8 mouse cellular contexts compared by ENCODE assay signal in the genomic region with DNA sequence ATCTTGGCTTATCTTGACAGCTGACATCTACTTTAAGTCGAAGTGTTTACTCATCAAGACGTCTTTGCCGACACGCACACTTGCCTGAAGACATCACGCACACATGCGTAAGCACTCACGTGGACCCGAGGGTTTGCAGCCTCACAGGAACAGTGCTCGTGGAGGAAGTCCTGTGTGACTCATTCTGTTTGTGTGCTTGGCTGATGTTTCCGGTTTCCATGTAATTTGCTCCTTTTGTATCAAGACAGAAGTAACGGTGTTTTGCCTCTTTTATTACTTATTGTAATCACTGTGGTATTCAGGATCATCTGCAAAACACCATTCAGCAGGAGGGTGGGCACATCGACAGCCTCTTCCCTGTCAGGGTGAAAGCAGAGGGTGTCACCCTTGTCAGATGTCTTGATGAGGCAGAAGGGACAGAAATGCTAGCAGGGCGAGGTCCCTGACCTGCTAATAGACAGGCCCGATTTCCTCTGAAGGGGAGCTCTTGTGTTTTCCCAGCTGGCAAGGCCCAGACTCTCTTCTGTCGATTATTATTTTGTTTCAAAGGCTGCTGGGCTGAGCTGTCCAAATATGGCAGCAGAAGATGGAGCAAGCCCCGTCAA.
DNase-seq lines count a peak whose midpoint lies in the region; ATAC-seq and TF ChIP-seq lines count a peak whose summit lies in the region.

No protein-coding gene starts in this region.

- whole genome bisulfite sequencing in forebrain, embryonic 14.5 days: 62% methylated on average over 16 of the region's 16 CpGs
- WGBS in hindbrain, embryonic 12.5 days: 52% methylated on average over 16 of the region's 16 CpGs
- WGBS in limb, embryonic 13.5 days: 66% methylated on average over 16 of the region's 16 CpGs
- 30% methylated on average over 16 of the region's 16 CpGs for WGBS in small intestine, adult 2 months

- peak; percentile 50 for DNase-seq in adrenal gland, adult 8-10 months
- no peak for DNase-seq in adrenal gland, postnatal 4 days (ENCODE audit: low spot score in 2 of 2)
- DNase-seq in 416B (ENCODE audit: low read depth): peak; percentile 92
- peak; percentile 33 for DNase-seq in forebrain, embryonic 14.5 days (ENCODE audit: low spot score)
- DNase-seq in layer of hippocampus, postnatal 36 days: no peak

- H3K27ac ChIP-seq in forebrain, embryonic 14.5 days (ENCODE audit: low read depth, low read length): peak overlapping the region; percentile 50; the same call in 1 of the 2 replicates
- H3K27ac ChIP-seq in hindbrain, embryonic 12.5 days: peak overlapping the region; percentile 55
- H3K27ac ChIP-seq in limb, embryonic 13.5 days: peak overlapping the region; percentile 28; the same call in 1 of the 2 replicates
- H3K27ac ChIP-seq in small intestine, adult 2 months (ENCODE audit: insufficient read depth, low read depth, low read length): peak overlapping the region; percentile 84

- peaks cover 10% of the 10 kb centered on the region for H3K4me1 ChIP-seq in forebrain, embryonic 14.5 days (ENCODE audit: control insufficient read depth, insufficient read depth, low read length)
- H3K4me1 ChIP-seq in hindbrain, embryonic 12.5 days: peaks cover 28% of the 10 kb centered on the region
- peaks cover 29% of the 10 kb centered on the region for H3K4me1 ChIP-seq in limb, embryonic 13.5 days
- peaks cover 7% of the 10 kb centered on the region for H3K4me1 ChIP-seq in small intestine, adult 2 months (ENCODE audit: control insufficient read depth, insufficient read depth, insufficient read length, low read length)

- no peak for TF ChIP-seq POLR2A in small intestine, adult 2 months (IDR thresholded peaks at IDR 0.05; ENCODE audit: low read depth, low read length)

- no peak overlapping the region for H3K4me3 ChIP-seq in forebrain, embryonic 14.5 days (ENCODE audit: low read depth, low read length)
- no peak overlapping the region for H3K4me3 ChIP-seq in hindbrain, embryonic 12.5 days
- no peak overlapping the region for H3K4me3 ChIP-seq in limb, embryonic 13.5 days
- H3K4me3 ChIP-seq in small intestine, adult 2 months (ENCODE audit: low read depth, low read length): no peak overlapping the region

- no peaks in the 10 kb centered on the region for H3K36me3 ChIP-seq in forebrain, embryonic 14.5 days (ENCODE audit: control insufficient read depth, insufficient read depth, low read length)
- no peaks in the 10 kb centered on the region for H3K36me3 ChIP-seq in hindbrain, embryonic 12.5 days
- H3K36me3 ChIP-seq in limb, embryonic 13.5 days: no peaks in the 10 kb centered on the region
- no peaks in the 10 kb centered on the region for H3K36me3 ChIP-seq in small intestine, adult 2 months (ENCODE audit: control insufficient read depth, insufficient read depth, low read length)

- no peak overlapping the region for H3K9ac ChIP-seq in forebrain, embryonic 14.5 days (ENCODE audit: low read length)
- no peak overlapping the region for H3K9ac ChIP-seq in hindbrain, embryonic 12.5 days
- no peak overlapping the region for H3K9ac ChIP-seq in limb, embryonic 13.5 days

- no peaks in the 10 kb centered on the region for H3K9me3 ChIP-seq in forebrain, embryonic 14.5 days (replicated peaks; ENCODE audit: control insufficient read depth, low read length)
- H3K9me3 ChIP-seq in hindbrain, embryonic 12.5 days (replicated peaks): no peaks in the 10 kb centered on the region
- peaks cover 8% of the 10 kb centered on the region; the same call in 1 of the 2 replicates for H3K9me3 ChIP-seq in limb, embryonic 13.5 days

- H3K27me3 ChIP-seq in forebrain, embryonic 14.5 days (replicated peaks; ENCODE audit: control insufficient read depth, insufficient read depth, low read length): no peaks in the 10 kb centered on the region
- no peaks in the 10 kb centered on the region for H3K27me3 ChIP-seq in hindbrain, embryonic 12.5 days
- H3K27me3 ChIP-seq in limb, embryonic 13.5 days: no peaks in the 10 kb centered on the region
- H3K27me3 ChIP-seq in small intestine, adult 2 months (ENCODE audit: control insufficient read depth, insufficient read depth, low read length): no peaks in the 10 kb centered on the region

- no peak overlapping the region for H3K4me2 ChIP-seq in forebrain, embryonic 14.5 days (ENCODE audit: low read length)
- no peak overlapping the region for H3K4me2 ChIP-seq in hindbrain, embryonic 12.5 days (replicated peaks)
- peak overlapping the region; percentile 27 for H3K4me2 ChIP-seq in limb, embryonic 13.5 days (replicated peaks)

- no peak for TF ChIP-seq CTCF in small intestine, adult 2 months (IDR thresholded peaks at IDR 0.05; ENCODE audit: extremely low read depth, insufficient read length, insufficient replicate concordance, low read depth, low read length)

- peak; percentile 35 for ATAC-seq in forebrain, embryonic 14.5 days
- ATAC-seq in hindbrain, embryonic 12.5 days (ENCODE audit: low FRiP score): no peak
- 0 out of 2 replicates have a peak, but pooled peaks have one; percentile 1 for ATAC-seq in limb, embryonic 13.5 days (ENCODE audit: low FRiP score, low read depth)

Comparison
In these comparisons a context has a peak if more than half of its experiments do, and no peak if none do; other contexts are left out.
1. DNase-seq: peak in adrenal gland, adult 8-10 months (single experiment), 416B (single experiment) and forebrain, embryonic 14.5 days (single experiment); none in adrenal gland, postnatal 4 days (0 of 2) and layer of hippocampus, postnatal 36 days (0 of 2).
2. H3K27ac ChIP-seq: peak in every context shown above with its lines; median percentile 84 in small intestine, adult 2 months; 55 in hindbrain, embryonic 12.5 days; 50 in forebrain, embryonic 14.5 days; 28 in limb, embryonic 13.5 days.